Mouse (Mus musculus) left cerebral cortex, postnatal 10 days (tissue): ENCODE measurements around the gene Zfp286. TPM values are rescaled to one million over a fixed set of nuclear protein-coding genes. Genes with fewer than 3 reads are reported as not detected.
"Not testable (repeated sequence)": the region's sequence is repeated elsewhere in the genome, so short reads cannot be mapped to it uniquely, and the experiment has no call there.

Experiments
- DNase-seq, 2 experiments: peaks; one replicate each; pipeline ENCODE4 v3.0.0; 2021 to 2022; ENCODE audit warnings: low spot score in 2 of 2, mixed read lengths in 1 of 2; ENCODE audit errors: extremely low spot score in 1 of 2
- intact Hi-C: fragments of 180-260 bp; cut with DNase I; formaldehyde crosslinking; loops from one replicate; pipeline ENCODE4 v1.15.1; 2025
- total RNA-seq, 2 experiments: library from RNA; stranded (reverse); gene quantifications; 2 replicates each; pipeline ENCODE4 v1.2.3; 2021

The Zfp286 gene
- total RNA-seq, 2 experiments from 2014 or later = 23.5 to 24.5 TPM

- DNase-seq = no peak
- intact Hi-C loops = loop anchor here (5.0 kb wide), 1 partner anchor 52 kb away; no protein-coding TSS in a partner anchor
These were observed 19.9 kb upstream of the Zfp286 start for GRCm38 (mm10) chr11:62809201-62809600.

- DNase-seq = no peak
- intact Hi-C loops = loop anchor here (5.0 kb wide), 1 partner anchor 51 kb away; no protein-coding TSS in a partner anchor
These were observed 18.7 kb upstream of the Zfp286 start for GRCm38 (mm10) chr11:62807965-62808364.

- intact Hi-C loops = no loop called here
- no peak for DNase-seq
These were observed 14.9 kb upstream of the Zfp286 start for GRCm38 (mm10) chr11:62804119-62804518.

GRCm38 (mm10) chr11:62789617-62789936, 315 bp upstream of the Zfp286 start:
- intact Hi-C loops = no loop called here
- DNase-seq = no peak

- no peak for DNase-seq
- intact Hi-C loops = no loop called here
These were observed 12.8 kb downstream of the Zfp286 start for GRCm38 (mm10) chr11:62776510-62776909.

GRCm38 (mm10) chr11:62760755-62761457, 28.4 kb downstream of the Zfp286 start:
- intact Hi-C loops = no loop called here
- DNase-seq = no peak

GRCm38 (mm10) chr11:62758491-62758890, 30.8 kb downstream of the Zfp286 start:
- DNase-seq = no peak
- intact Hi-C loops = loop anchor here (5.0 to 10.0 kb wide), 4 partner anchors 49 to 414 kb away; no protein-coding TSS in a partner anchor

- intact Hi-C loops = loop anchor here (5.0 to 10.0 kb wide), 4 partner anchors 49 to 414 kb away; no protein-coding TSS in a partner anchor
- DNase-seq = no peak
These were observed 31.4 kb downstream of the Zfp286 start for GRCm38 (mm10) chr11:62757906-62758305.

- no peak for DNase-seq
- intact Hi-C loops = loop anchor here (5.0 to 10.0 kb wide), 4 partner anchors 50 to 415 kb away; no protein-coding TSS in a partner anchor
These were observed 32.1 kb downstream of the Zfp286 start for GRCm38 (mm10) chr11:62757143-62757507.

GRCm38 (mm10) chr11:62756456-62757142, 32.7 kb downstream of the Zfp286 start:
- peak; percentile 89 to 96 for DNase-seq
- intact Hi-C loops = loop anchor here (5.0 to 10.0 kb wide), 4 partner anchors 51 to 416 kb away; no protein-coding TSS in a partner anchor

- intact Hi-C loops = loop anchor here (10.0 kb wide), 1 partner anchor 382 kb away; no protein-coding TSS in a partner anchor
- no peak for DNase-seq
These were observed 36.5 kb downstream of the Zfp286 start, which contains the start of gene Gm10428 for GRCm38 (mm10) chr11:62752780-62753179. Gm10428 (plus strand) TSS chr11:62753100.

- no peak for DNase-seq
- intact Hi-C loops = loop anchor here (10.0 kb wide), 1 partner anchor 383 kb away; no protein-coding TSS in a partner anchor
These were observed 37.1 kb downstream of the Zfp286 start for GRCm38 (mm10) chr11:62752191-62752590.

- intact Hi-C loops, DNase-seq: not testable (repeated sequence)
These were observed 39.8 kb downstream of the Zfp286 start for GRCm38 (mm10) chr11:62749445-62749844.

GRCm38 (mm10) chr11:62748062-62748461, 41.2 kb downstream of the Zfp286 start:
- intact Hi-C loops = no loop called here
- DNase-seq = no peak

- no peak for DNase-seq
- intact Hi-C loops = no loop called here
These were observed 42.0 kb downstream of the Zfp286 start for GRCm38 (mm10) chr11:62747227-62747626.

GRCm38 (mm10) chr11:62746001-62746533, 43.2 kb downstream of the Zfp286 start:
- DNase-seq = peak; percentile 62 to 83
- intact Hi-C loops = no loop called here

GRCm38 (mm10) chr11:62744103-62744502, 45.2 kb downstream of the Zfp286 start:
- DNase-seq = peak; percentile 48 to 75
- intact Hi-C loops = no loop called here

GRCm38 (mm10) chr11:62742261-62742957, 46.9 kb downstream of the Zfp286 start:
- intact Hi-C loops = no loop called here
- no peak for DNase-seq

GRCm38 (mm10) chr11:62741186-62741585, 48.1 kb downstream of the Zfp286 start:
- no peak for DNase-seq
- intact Hi-C loops = no loop called here
